Comparison of ENCODE assay signal across 18 mouse cellular contexts in genomic region chr6:52243681-52244121, GRCm38 (mm10). TPM values are rescaled to one million over a fixed set of nuclear protein-coding genes. Genes with fewer than 3 reads are reported as not detected.
DNase-seq lines count a peak whose midpoint lies in the region; ATAC-seq and TF ChIP-seq lines count a peak whose summit lies in the region.
"Had no signal": no experiment of that assay in that cellular context is flagged by ENCODE, and none has a peak within 500 bp of the region (broad histone marks: within the 10 kb centered on the region; RNA-seq: fewer than 3 reads in every experiment).

No protein-coding gene starts in this region.

- WGBS in heart, embryonic 10.5 days = 1% methylated on average over 12 of the region's 12 CpGs
- 3% methylated on average over 12 of the region's 12 CpGs for WGBS in intestine, embryonic 16.5 days
- WGBS in limb, embryonic 15.5 days = 6% methylated on average over 12 of the region's 12 CpGs

- DNase-seq in heart, embryonic 10.5 days (ENCODE audit: low spot score) = peak; percentile 74
- no peak for DNase-seq in heart, postnatal 25 days (ENCODE audit: low spot score)
- DNase-seq in thymus, postnatal 0 days (ENCODE audit: low spot score) = no peak
- DNase-seq in lung, adult 18-20 months = no peak
- DNase-seq: adrenal gland, adult 2 months; cerebellum, postnatal 36 days; spleen, adult 18-20 months had no signal

- TF ChIP-seq EP300 in ES-Bruce4 (IDR thresholded peaks at IDR 0.05; ENCODE audit: insufficient read depth, low read depth, low read length) = 0 out of 2 replicates have a peak, but pooled peaks have one; percentile 39

- H3K27me3 ChIP-seq in heart, embryonic 10.5 days (ENCODE audit: insufficient read depth, poor library complexity, severe bottlenecking) = peaks cover 99% of the 10 kb centered on the region
- peaks cover 58% of the 10 kb centered on the region for H3K27me3 ChIP-seq in ES-Bruce4 (ENCODE audit: control insufficient read depth, insufficient read depth, low read length, poor library complexity, severe bottlenecking)
- peaks cover 75% of the 10 kb centered on the region for H3K27me3 ChIP-seq in intestine, embryonic 16.5 days (replicated peaks; ENCODE audit: control insufficient read depth, insufficient read depth, low read length)
- H3K27me3 ChIP-seq in limb, embryonic 15.5 days = peaks cover 23% of the 10 kb centered on the region; the same call in 1 of the 2 replicates

- H3K4me1 ChIP-seq in heart, embryonic 10.5 days = peaks cover 13% of the 10 kb centered on the region; the same call in 1 of the 2 replicates
- no peaks in the 10 kb centered on the region for H3K4me1 ChIP-seq in ES-Bruce4 (ENCODE audit: control insufficient read depth, insufficient read depth, low read length)
- peaks cover 2% of the 10 kb centered on the region; the same call in 1 of the 2 replicates for H3K4me1 ChIP-seq in intestine, embryonic 16.5 days (ENCODE audit: control insufficient read depth, insufficient read depth, low read length)
- H3K4me1 ChIP-seq in limb, embryonic 15.5 days = peaks cover 32% of the 10 kb centered on the region

- no peak overlapping the region for H3K9ac ChIP-seq in ES-Bruce4 (ENCODE audit: low read depth, poor library complexity, severe bottlenecking)
- H3K9ac ChIP-seq in intestine, embryonic 16.5 days (ENCODE audit: low read depth, low read length) = peak overlapping the region; percentile 12
- H3K9ac ChIP-seq in limb, embryonic 15.5 days = peak overlapping the region; percentile 89
- H3K9ac ChIP-seq: embryonic facial prominence, embryonic 15.5 days; hindbrain, embryonic 12.5 days; liver, embryonic 12.5 days had no signal

- H3K4me2 ChIP-seq in intestine, embryonic 16.5 days (ENCODE audit: low read depth, low read length) = peak overlapping the region; percentile 8; the same call in 1 of the 2 replicates
- H3K4me2 ChIP-seq in limb, embryonic 15.5 days = peak overlapping the region; percentile 60
- H3K4me2 ChIP-seq: embryonic facial prominence, embryonic 15.5 days; hindbrain, embryonic 12.5 days; liver, embryonic 12.5 days had no signal

- ATAC-seq in intestine, embryonic 16.5 days = no peak
- ATAC-seq in limb, embryonic 15.5 days (ENCODE audit: insufficient number of reproducible peaks, low FRiP score, low TSS enrichment, low read depth) = no peak
- ATAC-seq in erythroid progenitor cell, adult 5-6 weeks (replicated peaks; ENCODE audit: low FRiP score, poor library complexity, severe bottlenecking) = no peak
- ATAC-seq: liver, embryonic 12.5 days had no signal

- TF ChIP-seq POLR2A in ES-Bruce4 (IDR thresholded peaks at IDR 0.05; ENCODE audit: insufficient read depth, low read length) = no peak

- H3K27ac ChIP-seq in heart, embryonic 10.5 days = no peak overlapping the region
- no peak overlapping the region for H3K27ac ChIP-seq in ES-Bruce4 (ENCODE audit: insufficient read depth, low read length)
- 0 out of 2 replicates have a peak overlapping the region, but pooled peaks have one; percentile 12 for H3K27ac ChIP-seq in intestine, embryonic 16.5 days (ENCODE audit: low read length)
- peak overlapping the region; percentile 96 for H3K27ac ChIP-seq in limb, embryonic 15.5 days
- H3K27ac ChIP-seq: embryonic facial prominence, embryonic 15.5 days; hindbrain, embryonic 12.5 days; liver, embryonic 12.5 days had no signal

- intact Hi-C loops in heart, postnatal 25 days (cut with DNase I) = no loop called here

- H3K9me3 ChIP-seq in heart, embryonic 10.5 days = no peaks in the 10 kb centered on the region
- H3K9me3 ChIP-seq in ES-Bruce4 (replicated peaks; ENCODE audit: control insufficient read depth, insufficient read depth, low read length, poor library complexity, severe bottlenecking) = no peaks in the 10 kb centered on the region
- H3K9me3 ChIP-seq in intestine, embryonic 16.5 days (ENCODE audit: control insufficient read depth, low read length) = no peaks in the 10 kb centered on the region
- H3K9me3 ChIP-seq in limb, embryonic 15.5 days = no peaks in the 10 kb centered on the region
- H3K9me3 ChIP-seq: embryonic facial prominence, embryonic 15.5 days; hindbrain, embryonic 12.5 days; liver, embryonic 12.5 days had no signal

- no peak for TF ChIP-seq CTCF in ES-Bruce4 (IDR thresholded peaks at IDR 0.05; ENCODE audit: low read depth, low read length)

- H3K36me3 ChIP-seq in heart, embryonic 10.5 days = no peaks in the 10 kb centered on the region
- H3K36me3 ChIP-seq in ES-Bruce4 (ENCODE audit: control insufficient read depth, insufficient read depth, low read length, poor library complexity, severe bottlenecking) = no peaks in the 10 kb centered on the region
- H3K36me3 ChIP-seq in intestine, embryonic 16.5 days (ENCODE audit: control insufficient read depth, insufficient read depth, low read length) = no peaks in the 10 kb centered on the region
- no peaks in the 10 kb centered on the region for H3K36me3 ChIP-seq in limb, embryonic 15.5 days
- H3K36me3 ChIP-seq: embryonic facial prominence, embryonic 15.5 days; hindbrain, embryonic 12.5 days; liver, embryonic 12.5 days had no signal

- H3K4me3 ChIP-seq in heart, embryonic 10.5 days = no peak overlapping the region
- H3K4me3 ChIP-seq in ES-Bruce4 (ENCODE audit: low read depth, low read length) = no peak overlapping the region
- peak overlapping the region; percentile 31 for H3K4me3 ChIP-seq in intestine, embryonic 16.5 days (ENCODE audit: low read length)
- peak overlapping the region; percentile 64 for H3K4me3 ChIP-seq in limb, embryonic 15.5 days
- H3K4me3 ChIP-seq: embryonic facial prominence, embryonic 15.5 days; hindbrain, embryonic 12.5 days; liver, embryonic 12.5 days had no signal

RNA-seq across cellular contexts. Expression of gene Hoxa11, which starts 1.9 kb away (rescaled TPM):
- polyA plus RNA-seq in heart, embryonic 10.5 days (2016; fragmentation: Nextera tagmentation; extraction: Ambion mirVana) = 0.06 and 1.7 TPM in 2 replicates
- not detected for total RNA-seq in heart, postnatal 25 days (2021)
- polyA plus RNA-seq in ES-Bruce4 (2011; ENCODE audit: insufficient read depth, insufficient read length, low read depth, missing spikeins) = not detected in 2 replicates
- 1.4 and 1.9 TPM in 2 replicates for polyA plus RNA-seq in intestine, embryonic 16.5 days (2015; fragmentation: Nextera tagmentation; extraction: Ambion mirVana)
- 23.3 and 33.4 TPM in 2 replicates for polyA plus RNA-seq in limb, embryonic 15.5 days (2015; fragmentation: Nextera tagmentation; extraction: Ambion mirVana)
- not detected in 2 replicates for polyA plus RNA-seq in thymus, postnatal 0 days (2015; fragmentation: Nextera tagmentation; extraction: Ambion mirVana)
- not detected in 2 replicates for total RNA-seq in erythroid progenitor cell, adult 5-6 weeks (2015; ENCODE audit: low replicate concordance)
- total RNA-seq in erythroid progenitor cell, adult 5-6 weeks (2017; ENCODE audit: low replicate concordance) = not detected in 2 replicates
- total RNA-seq: adrenal gland, adult 2 months; layer of hippocampus, postnatal 14 days; midbrain, postnatal 0 days had no signal
- polyA plus RNA-seq: adrenal gland, adult 2 months; embryonic facial prominence, embryonic 15.5 days; hindbrain, embryonic 12.5 days; liver, embryonic 12.5 days; midbrain, postnatal 0 days; testis, adult 2 months had no signal

RNA-seq across cellular contexts. Expression of gene Hoxa10, which starts 3.0 kb away (rescaled TPM):
- polyA plus RNA-seq in heart, embryonic 10.5 days (2016; fragmentation: Nextera tagmentation; extraction: Ambion mirVana) = 0.30 and 3.6 TPM in 2 replicates
- total RNA-seq in heart, postnatal 25 days (2021) = not detected
- polyA plus RNA-seq in ES-Bruce4 (2011; ENCODE audit: insufficient read depth, insufficient read length, low read depth, missing spikeins) = not detected in 2 replicates
- polyA plus RNA-seq in intestine, embryonic 16.5 days (2015; fragmentation: Nextera tagmentation; extraction: Ambion mirVana) = 8.6 and 10.0 TPM in 2 replicates
- 86.8 and 108 TPM in 2 replicates for polyA plus RNA-seq in limb, embryonic 15.5 days (2015; fragmentation: Nextera tagmentation; extraction: Ambion mirVana)
- polyA plus RNA-seq in thymus, postnatal 0 days (2015; fragmentation: Nextera tagmentation; extraction: Ambion mirVana) = 0.08 and 0.19 TPM in 2 replicates
- total RNA-seq in erythroid progenitor cell, adult 5-6 weeks (2015; ENCODE audit: low replicate concordance) = not detected in 2 replicates
- total RNA-seq in erythroid progenitor cell, adult 5-6 weeks (2017; ENCODE audit: low replicate concordance) = 0.15 TPM in 1 of 2 replicates, not detected in the other
- total RNA-seq: adrenal gland, adult 2 months; layer of hippocampus, postnatal 14 days; midbrain, postnatal 0 days had no signal
- polyA plus RNA-seq: adrenal gland, adult 2 months; embryonic facial prominence, embryonic 15.5 days; frontal cortex, adult 2 months; hindbrain, embryonic 12.5 days; midbrain, postnatal 0 days had no signal

RNA-seq across cellular contexts. Expression of gene Hoxa9, which starts 12.8 kb away (rescaled TPM):
- 0.37 and 5.6 TPM in 2 replicates for polyA plus RNA-seq in heart, embryonic 10.5 days (2016; fragmentation: Nextera tagmentation; extraction: Ambion mirVana)
- not detected for total RNA-seq in heart, postnatal 25 days (2021)
- not detected in 2 replicates for polyA plus RNA-seq in ES-Bruce4 (2011; ENCODE audit: insufficient read depth, insufficient read length, low read depth, missing spikeins)
- 3.0 and 3.2 TPM in 2 replicates for polyA plus RNA-seq in intestine, embryonic 16.5 days (2015; fragmentation: Nextera tagmentation; extraction: Ambion mirVana)
- 30.8 and 34.0 TPM in 2 replicates for polyA plus RNA-seq in limb, embryonic 15.5 days (2015; fragmentation: Nextera tagmentation; extraction: Ambion mirVana)
- polyA plus RNA-seq in thymus, postnatal 0 days (2015; fragmentation: Nextera tagmentation; extraction: Ambion mirVana) = 0.62 and 0.81 TPM in 2 replicates
- total RNA-seq in erythroid progenitor cell, adult 5-6 weeks (2015; ENCODE audit: low replicate concordance) = 0.36 and 0.84 TPM in 2 replicates
- total RNA-seq in erythroid progenitor cell, adult 5-6 weeks (2017; ENCODE audit: low replicate concordance) = 4.5 TPM in 1 of 2 replicates, not detected in the other
- total RNA-seq: layer of hippocampus, postnatal 14 days; midbrain, postnatal 0 days had no signal
- polyA plus RNA-seq: frontal cortex, adult 2 months; midbrain, postnatal 0 days had no signal

RNA-seq across cellular contexts. Expression of gene Hoxa13, which starts 17.0 kb away (rescaled TPM):
- not detected in 2 replicates for polyA plus RNA-seq in heart, embryonic 10.5 days (2016; fragmentation: Nextera tagmentation; extraction: Ambion mirVana)
- total RNA-seq in heart, postnatal 25 days (2021) = not detected
- polyA plus RNA-seq in ES-Bruce4 (2011; ENCODE audit: insufficient read depth, insufficient read length, low read depth, missing spikeins) = 0.25 TPM in 1 of 2 replicates, not detected in the other
- 0.24 and 0.45 TPM in 2 replicates for polyA plus RNA-seq in intestine, embryonic 16.5 days (2015; fragmentation: Nextera tagmentation; extraction: Ambion mirVana)
- polyA plus RNA-seq in limb, embryonic 15.5 days (2015; fragmentation: Nextera tagmentation; extraction: Ambion mirVana) = 11.0 and 17.4 TPM in 2 replicates
- not detected in 2 replicates for polyA plus RNA-seq in thymus, postnatal 0 days (2015; fragmentation: Nextera tagmentation; extraction: Ambion mirVana)
- not detected in 2 replicates for total RNA-seq in erythroid progenitor cell, adult 5-6 weeks (2015; ENCODE audit: low replicate concordance)
- not detected in 2 replicates for total RNA-seq in erythroid progenitor cell, adult 5-6 weeks (2017; ENCODE audit: low replicate concordance)
- total RNA-seq: adrenal gland, adult 2 months; layer of hippocampus, postnatal 14 days; midbrain, postnatal 0 days had no signal
- polyA plus RNA-seq: adrenal gland, adult 2 months; frontal cortex, adult 2 months; hindbrain, embryonic 12.5 days; liver, embryonic 12.5 days; midbrain, postnatal 0 days; testis, adult 2 months had no signal

RNA-seq across cellular contexts. Expression of gene Hoxa7, which starts 22.0 kb away (rescaled TPM):
- polyA plus RNA-seq in heart, embryonic 10.5 days (2016; fragmentation: Nextera tagmentation; extraction: Ambion mirVana) = 0.11 and 2.5 TPM in 2 replicates
- under 1 TPM; 0.31 to 0.44 TPM for total RNA-seq in heart, postnatal 25 days (2021)
- 0.65 and 1.4 TPM in 2 replicates for polyA plus RNA-seq in ES-Bruce4 (2011; ENCODE audit: insufficient read depth, insufficient read length, low read depth, missing spikeins)
- 6.0 and 8.2 TPM in 2 replicates for polyA plus RNA-seq in intestine, embryonic 16.5 days (2015; fragmentation: Nextera tagmentation; extraction: Ambion mirVana)
- 12.0 and 12.9 TPM in 2 replicates for polyA plus RNA-seq in limb, embryonic 15.5 days (2015; fragmentation: Nextera tagmentation; extraction: Ambion mirVana)
- polyA plus RNA-seq in thymus, postnatal 0 days (2015; fragmentation: Nextera tagmentation; extraction: Ambion mirVana) = 0.71 and 1.4 TPM in 2 replicates
- 1.1 and 8.4 TPM in 2 replicates for total RNA-seq in erythroid progenitor cell, adult 5-6 weeks (2015; ENCODE audit: low replicate concordance)
- total RNA-seq in erythroid progenitor cell, adult 5-6 weeks (2017; ENCODE audit: low replicate concordance) = 1.3 and 3.8 TPM in 2 replicates
- total RNA-seq: midbrain, postnatal 0 days had no signal
- polyA plus RNA-seq: embryonic facial prominence, embryonic 15.5 days; frontal cortex, adult 2 months; midbrain, postnatal 0 days had no signal

Comparison
In these comparisons a context has a peak if more than half of its experiments do, and no peak if none do; other contexts are left out.
1. H3K27ac ChIP-seq: peak in intestine, embryonic 16.5 days (single experiment) and limb, embryonic 15.5 days (single experiment); none in heart, embryonic 10.5 days (single experiment) and ES-Bruce4 (single experiment).
2. H3K4me3 ChIP-seq: peak in intestine, embryonic 16.5 days (single experiment) and limb, embryonic 15.5 days (single experiment); none in heart, embryonic 10.5 days (single experiment) and ES-Bruce4 (single experiment).